Mouse (Mus musculus) erythroblast, embryonic 14.5 days (primary cell): ENCODE results near the gene Gja4.

Source experiments
- GATA1 ChIP-seq: IDR thresholded peaks from 2 replicates; pipeline ENCODE4 v1.6.1; 2012; ENCODE audit warnings: low read length, inconsistent platforms, mixed read lengths
- TAL1 ChIP-seq: IDR thresholded peaks from 3 replicates; pipeline ENCODE4 v1.6.1; 2012; ENCODE audit warnings: low read length, inconsistent platforms, mixed read lengths

DNA sequence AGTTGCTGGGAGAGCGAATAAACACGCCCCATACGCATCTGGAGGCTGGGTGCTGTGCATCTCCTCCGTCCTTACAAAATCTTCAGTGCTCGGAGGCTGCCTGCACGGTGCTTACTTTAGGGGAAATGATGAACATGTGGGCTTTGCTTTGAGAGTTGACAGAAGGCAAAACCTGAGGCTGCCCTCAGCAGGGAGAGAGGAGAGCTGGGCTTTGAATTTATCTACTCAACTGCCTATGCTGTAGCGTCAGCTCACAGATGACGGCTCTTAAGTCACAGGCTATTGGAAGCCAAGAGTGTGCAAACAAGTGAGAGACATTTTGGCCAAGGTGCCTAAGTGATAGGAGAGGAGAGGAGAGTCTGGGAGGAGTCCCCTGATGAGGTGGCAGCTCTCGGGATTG is 34.6 kb downstream of the Gja4 start:
- TF ChIP-seq GATA1, result no peak
- no peak for TF ChIP-seq TAL1
